24 mouse cellular contexts compared by ENCODE assay signal in the genomic region with DNA sequence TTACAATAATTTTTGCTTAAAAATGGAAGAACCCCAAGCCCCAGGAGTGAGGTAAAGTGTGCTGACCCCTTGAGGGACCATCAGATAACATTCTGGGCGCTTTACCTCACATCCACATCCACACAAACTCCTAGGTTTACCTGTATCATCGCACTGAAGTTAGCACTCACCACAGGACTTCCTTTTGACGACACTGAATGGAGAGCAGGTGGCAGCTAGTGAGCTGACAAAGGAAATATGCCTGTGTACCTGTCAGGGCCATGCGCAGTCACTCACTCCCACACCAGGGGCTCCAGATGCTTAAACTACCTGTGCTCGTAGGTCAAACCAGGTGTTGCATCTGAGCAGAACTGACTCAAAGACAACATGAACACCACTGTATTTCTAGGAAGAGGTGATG. TPM values are rescaled to one million over a fixed set of nuclear protein-coding genes. Genes with fewer than 3 reads are reported as not detected.
DNase-seq lines count a peak whose midpoint lies in the region; ATAC-seq and TF ChIP-seq lines count a peak whose summit lies in the region.
"Had no signal": no experiment of that assay in that cellular context is flagged by ENCODE, and none has a peak within 500 bp of the region (broad histone marks: within the 10 kb centered on the region; RNA-seq: fewer than 3 reads in every experiment).

No protein-coding gene starts in this region.

- ATAC-seq in stomach, postnatal 0 days (ENCODE audit: low FRiP score, low TSS enrichment) = no peak
- ATAC-seq: forebrain, embryonic 15.5 days; hindbrain, postnatal 0 days; Patski had no signal

- H3K27ac ChIP-seq in CH12.LX (ENCODE audit: insufficient read depth, low read depth) = peak overlapping the region; percentile 37; the same call in 1 of the 2 replicates
- H3K27ac ChIP-seq in stomach, postnatal 0 days (replicated peaks) = no peak overlapping the region
- H3K27ac ChIP-seq: embryonic facial prominence, embryonic 12.5 days; embryonic facial prominence, embryonic 15.5 days; forebrain, embryonic 15.5 days; heart, adult 2 months; heart, embryonic 10.5 days; heart, embryonic 13.5 days had no signal

- H3K4me3 ChIP-seq in CH12.LX (replicated peaks in 1 of 3; ENCODE audit: low read depth in 2 of 3, low read length in 2 of 3, poor library complexity in 1 of 3) = no peak overlapping the region
- no peak overlapping the region for H3K4me3 ChIP-seq in stomach, postnatal 0 days (ENCODE audit: low read depth, low read length)
- H3K4me3 ChIP-seq: embryonic facial prominence, embryonic 12.5 days; embryonic facial prominence, embryonic 15.5 days; forebrain, embryonic 15.5 days; heart, adult 2 months; heart, embryonic 10.5 days; heart, embryonic 13.5 days had no signal

- H3K9me3 ChIP-seq in CH12.LX (replicated peaks; ENCODE audit: low read length) = no peaks in the 10 kb centered on the region
- no peaks in the 10 kb centered on the region for H3K9me3 ChIP-seq in stomach, postnatal 0 days (ENCODE audit: control insufficient read depth, low read length)
- H3K9me3 ChIP-seq: embryonic facial prominence, embryonic 12.5 days; embryonic facial prominence, embryonic 15.5 days; forebrain, embryonic 15.5 days; G1E; heart, embryonic 10.5 days; heart, embryonic 13.5 days had no signal

- TF ChIP-seq POLR2A in CH12.LX (IDR thresholded peaks at IDR 0.05; ENCODE audit: low read depth, low read length) = no peak

- no peak for TF ChIP-seq RAD21 in CH12.LX (IDR thresholded peaks at IDR 0.05; ENCODE audit: low read depth, low read length)

- H3K27me3 ChIP-seq in CH12.LX (replicated peaks) = no peaks in the 10 kb centered on the region
- no peaks in the 10 kb centered on the region for H3K27me3 ChIP-seq in stomach, postnatal 0 days (ENCODE audit: control insufficient read depth, insufficient read depth, low read length)
- H3K27me3 ChIP-seq: embryonic facial prominence, embryonic 12.5 days; embryonic facial prominence, embryonic 15.5 days; forebrain, embryonic 15.5 days; heart, embryonic 13.5 days; Patski had no signal

- TF ChIP-seq EP300 in CH12.LX (IDR thresholded peaks at IDR 0.05; ENCODE audit: low read length) = no peak
- TF ChIP-seq EP300 in stomach, postnatal 0 days (optimal IDR thresholded peaks at IDR 0.05) = no peak

- H3K36me3 ChIP-seq in CH12.LX (replicated peaks in 1 of 2; ENCODE audit: control insufficient read depth in 1 of 2, insufficient read depth in 1 of 2, low read length in 1 of 2) = peaks cover 20 to 24% of the 10 kb centered on the region in 2 experiments
- H3K36me3 ChIP-seq in stomach, postnatal 0 days (ENCODE audit: control insufficient read depth, insufficient read depth, low read length) = peaks cover 7% of the 10 kb centered on the region

- 82% methylated on average over 5 of the region's 5 CpGs for WGBS in stomach, postnatal 0 days

- 0 out of 2 replicates have a peak, but pooled peaks cover 7% of the 10 kb centered on the region for H3K79me2 ChIP-seq in CH12.LX (replicated peaks; ENCODE audit: control insufficient read depth, extremely low read depth, insufficient read depth, poor library complexity, severe bottlenecking)

- no peak overlapping the region for H3K4me2 ChIP-seq in CH12.LX (ENCODE audit: insufficient read depth, low read depth, poor library complexity, severe bottlenecking)
- no peak overlapping the region for H3K4me2 ChIP-seq in stomach, postnatal 0 days (replicated peaks; ENCODE audit: low read depth)
- H3K4me2 ChIP-seq: embryonic facial prominence, embryonic 12.5 days; embryonic facial prominence, embryonic 15.5 days; forebrain, embryonic 15.5 days; heart, embryonic 13.5 days; hindbrain, embryonic 14.5 days had no signal

- dilution Hi-C loops in CH12.LX (cut with MboI; ENCODE audit: extremely low pct_ligation_motif_present, extremely low pct_unique_long_range_greater_than_20kb, low sequenced_read_pairs) = no loop called here

- peaks cover 25 to 77% of the 10 kb centered on the region in 2 experiments for H3K4me1 ChIP-seq in CH12.LX (ENCODE audit: control insufficient read depth in 1 of 2, insufficient read depth in 2 of 2)
- no peaks in the 10 kb centered on the region for H3K4me1 ChIP-seq in stomach, postnatal 0 days (replicated peaks; ENCODE audit: control insufficient read depth, insufficient read depth)
- H3K4me1 ChIP-seq: embryonic facial prominence, embryonic 12.5 days; heart, embryonic 10.5 days had no signal

- in situ Hi-C loops in CH12.LX (cut with MboI; ENCODE audit: low pct_ligation_motif_present, low pct_unique_long_range_greater_than_20kb, low sequenced_read_pairs) = no loop called here

- H3K9ac ChIP-seq in CH12.LX (ENCODE audit: insufficient read depth, low read depth) = no peak overlapping the region
- no peak overlapping the region for H3K9ac ChIP-seq in stomach, postnatal 0 days (ENCODE audit: low read length)
- H3K9ac ChIP-seq: embryonic facial prominence, embryonic 12.5 days; embryonic facial prominence, embryonic 15.5 days; forebrain, embryonic 15.5 days; hindbrain, embryonic 14.5 days had no signal

- no peak for TF ChIP-seq CTCF in CH12.LX (conservative IDR thresholded peaks at IDR 0.05 in 1 of 2, IDR thresholded peaks at IDR 0.05 in 1 of 2; ENCODE audit: low read depth in 2 of 2, low read length in 2 of 2)
- TF ChIP-seq CTCF in stomach, postnatal 0 days (IDR thresholded peaks at IDR 0.05; ENCODE audit: low read depth) = no peak

- DNase-seq in A20 (ENCODE audit: low read depth, low spot score) = peak; percentile 8
- DNase-seq in CH12.LX (ENCODE audit: extremely low read depth) = no peak
- DNase-seq in thymus, postnatal 14 days = peak; percentile 50
- DNase-seq in lung, postnatal 25 days (ENCODE audit: low spot score) = no peak
- no peak for DNase-seq in stomach, postnatal 0 days (ENCODE audit: low spot score)
- no peak for DNase-seq in kidney, postnatal 36 days
- DNase-seq: adrenal gland, postnatal 10 days; adrenal gland, postnatal 36 days; cerebellum, adult 18-20 months; cerebellum, adult 9-10 months; cerebellum, postnatal 25 days; gastrocnemius, postnatal 25 days; heart, adult 2 months; heart, postnatal 14 days; heart, postnatal 4 days had no signal

TF ChIP-seq in CH12.LX, 34 proteins besides CTCF, POLR2A, EP300 and RAD21:
- no peak for TF ChIP-seq ZNF384 (IDR thresholded peaks at IDR 0.05; ENCODE audit: low read depth, low read length)
- TF ChIP-seq GABPA (IDR thresholded peaks at IDR 0.05; ENCODE audit: insufficient replicate concordance, low read depth, low read length) = no peak
- TF ChIP-seq KAT2A (IDR thresholded peaks at IDR 0.05; ENCODE audit: insufficient replicate concordance, low read length) = no peak
- no peak for TF ChIP-seq MYC (IDR thresholded peaks at IDR 0.05; ENCODE audit: low read depth, low read length)
- no peak for TF ChIP-seq POLR2AphosphoS2 (IDR thresholded peaks at IDR 0.05; ENCODE audit: low read depth, low read length)
- TF ChIP-seq CHD1 (IDR thresholded peaks at IDR 0.05; ENCODE audit: low read depth, low read length) = no peak
- TF ChIP-seq CHD2 (IDR thresholded peaks at IDR 0.05; ENCODE audit: low read length) = no peak
- no peak for TF ChIP-seq HCFC1 (IDR thresholded peaks at IDR 0.05; ENCODE audit: low read depth, low read length)
- TF ChIP-seq RCOR1 (conservative IDR thresholded peaks at IDR 0.05; ENCODE audit: low read depth, low read length) = no peak
- TF ChIP-seq ETS1 (conservative IDR thresholded peaks at IDR 0.05; ENCODE audit: low read depth, low read length) = no peak
- no peak for TF ChIP-seq MXI1 (IDR thresholded peaks at IDR 0.05; ENCODE audit: low read depth, low read length)
- no peak for TF ChIP-seq ZKSCAN1 (IDR thresholded peaks at IDR 0.05; ENCODE audit: borderline replicate concordance, low read depth, low read length)
- TF ChIP-seq TCF12 (IDR thresholded peaks at IDR 0.05; ENCODE audit: low read depth, low read length) = no peak
- TF ChIP-seq E2F4 (IDR thresholded peaks at IDR 0.05; ENCODE audit: insufficient replicate concordance, low read depth, low read length) = no peak

RNA-seq across cellular contexts. Expression of a gene that starts 8.1 kb away (rescaled TPM):
- total RNA-seq in CH12.LX (2012; rRNA removed) (2,513 and 2,636 TPM in 2 replicates), CH12.LX (2014; rRNA removed) (1,648 and 1,661 TPM in 2 replicates)
- polyA plus RNA-seq in CH12.LX (2012; ENCODE audit: insufficient read length, low read depth) = 1,170 and 1,488 TPM in 2 replicates
- polyA plus RNA-seq in stomach, postnatal 0 days (2015; fragmentation: Nextera tagmentation; extraction: Ambion mirVana) = 369 and 402 TPM in 2 replicates

RNA-seq across cellular contexts. Expression of a gene that starts 23.5 kb away (rescaled TPM):
- total RNA-seq in CH12.LX (2012; rRNA removed) (45.8 and 52.2 TPM in 2 replicates), CH12.LX (2014; rRNA removed) (64.9 and 66.0 TPM in 2 replicates)
- 61.6 and 66.2 TPM in 2 replicates for polyA plus RNA-seq in CH12.LX (2012; ENCODE audit: insufficient read length, low read depth)
- polyA plus RNA-seq in stomach, postnatal 0 days (2015; fragmentation: Nextera tagmentation; extraction: Ambion mirVana) = 21.5 and 22.9 TPM in 2 replicates

RNA-seq across cellular contexts. Expression of a gene that starts 58.0 kb away (rescaled TPM):
- total RNA-seq in CH12.LX (2012; rRNA removed) = 53.2 and 65.4 TPM in 2 replicates
- total RNA-seq in CH12.LX (2014; rRNA removed) = 87.5 and 93.2 TPM in 2 replicates
- 53.2 and 67.1 TPM in 2 replicates for polyA plus RNA-seq in CH12.LX (2012; ENCODE audit: insufficient read length, low read depth)
- 40.1 and 40.7 TPM in 2 replicates for polyA plus RNA-seq in stomach, postnatal 0 days (2015; fragmentation: Nextera tagmentation; extraction: Ambion mirVana)

Comparison
In these comparisons a context has a peak if more than half of its experiments do, and no peak if none do; other contexts are left out.
1. DNase-seq: peak in A20 (single experiment) and thymus, postnatal 14 days (single experiment); none in CH12.LX (single experiment), lung, postnatal 25 days (single experiment), stomach, postnatal 0 days (single experiment) and kidney, postnatal 36 days (0 of 2).